Mouse (Mus musculus) adrenal gland, postnatal 14 days (tissue): ENCODE results near the gene Fxyd2. TPM values are rescaled to one million over a fixed set of nuclear protein-coding genes. Genes with fewer than 3 reads are reported as not detected.

Source experiments
- DNase-seq: peaks from one replicate; pipeline ENCODE4 v3.0.0; 2021; ENCODE audit warnings: mixed read lengths
- total RNA-seq: library from RNA; stranded (reverse); gene quantifications from 2 replicates; pipeline ENCODE4 v1.2.3, GENCODE M21; 2021

The Fxyd2 gene
- total RNA-seq, 1 experiment from 2014 or later: 3.0 TPM

DNA sequence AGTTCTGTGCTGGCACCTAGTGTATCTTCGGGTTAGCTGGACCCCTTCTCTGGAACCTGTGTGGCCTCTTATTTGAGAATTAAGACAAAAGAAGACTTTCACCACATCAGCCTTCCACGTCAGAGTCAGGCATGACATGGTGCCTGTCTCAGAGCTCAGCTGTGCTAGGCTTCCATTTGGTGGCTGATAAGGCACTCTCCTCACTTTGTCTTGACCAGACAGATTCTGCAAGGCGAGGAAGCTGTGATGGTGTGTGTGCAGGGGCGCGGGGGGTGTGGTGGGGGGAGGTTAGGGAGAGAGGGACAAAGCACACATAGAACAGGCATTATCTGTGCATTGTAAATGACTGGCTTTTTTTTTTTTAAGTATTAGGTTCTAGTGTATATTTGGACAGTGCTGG is 29.9 kb downstream of the Fxyd2 start:
- DNase-seq: no peak

DNA sequence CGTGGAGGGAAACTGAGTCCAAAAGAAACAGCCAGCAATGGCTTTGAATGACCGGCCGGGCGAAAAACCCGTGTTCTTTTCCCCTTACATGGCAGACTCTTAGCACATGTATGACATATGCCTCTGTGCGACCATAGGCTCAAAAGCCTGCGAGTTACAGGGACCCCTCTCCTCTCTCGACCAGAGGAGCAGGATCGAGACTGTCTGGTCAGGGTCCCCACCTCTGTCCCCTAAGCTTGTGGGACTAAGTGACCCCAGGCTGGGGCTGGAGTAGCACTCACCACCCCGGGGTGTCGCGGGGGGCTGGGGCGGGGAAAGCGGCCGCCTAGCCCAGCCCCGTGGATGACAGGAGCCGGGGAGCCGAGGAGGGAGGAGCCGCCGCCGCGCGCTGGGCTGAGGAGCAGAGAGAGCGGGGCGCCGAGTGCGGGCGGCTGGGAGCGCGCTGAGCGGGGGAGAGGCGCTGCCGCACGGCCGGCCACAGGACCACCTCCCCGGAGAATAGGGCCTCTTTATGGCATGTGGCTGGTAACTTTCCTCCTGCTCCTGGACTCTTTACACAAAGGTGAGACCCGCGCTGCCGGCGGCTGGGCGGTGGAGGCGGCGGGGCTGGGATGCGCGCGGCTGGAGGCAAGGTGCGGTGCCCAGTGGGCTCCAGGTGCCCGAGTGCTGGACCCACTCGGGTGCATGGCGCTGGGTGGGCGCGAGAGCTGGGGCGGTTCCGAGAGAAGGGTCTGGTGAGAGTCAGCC is 30.7 kb downstream of the Fxyd2 start:
- DNase-seq: peak; percentile 28

DNA sequence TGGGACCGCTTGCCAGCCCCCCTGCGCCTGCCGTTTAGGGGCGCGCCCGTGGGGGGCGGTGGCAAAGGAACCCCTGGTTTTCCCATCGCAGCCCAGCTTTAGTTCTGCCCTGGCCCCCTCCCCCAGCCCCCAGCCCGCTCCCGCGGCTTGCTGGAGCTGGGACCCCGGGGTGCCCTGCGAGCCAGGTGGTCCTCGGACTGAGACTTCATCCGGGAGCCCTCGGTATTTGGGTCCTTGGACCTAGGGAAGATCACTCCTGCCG is 31.2 kb downstream of the Fxyd2 start:
- DNase-seq: no peak

- no peak for DNase-seq
These were observed 31.7 kb downstream of the Fxyd2 start for GRCm38 (mm10) chr9:45431150-45431549.

DNA sequence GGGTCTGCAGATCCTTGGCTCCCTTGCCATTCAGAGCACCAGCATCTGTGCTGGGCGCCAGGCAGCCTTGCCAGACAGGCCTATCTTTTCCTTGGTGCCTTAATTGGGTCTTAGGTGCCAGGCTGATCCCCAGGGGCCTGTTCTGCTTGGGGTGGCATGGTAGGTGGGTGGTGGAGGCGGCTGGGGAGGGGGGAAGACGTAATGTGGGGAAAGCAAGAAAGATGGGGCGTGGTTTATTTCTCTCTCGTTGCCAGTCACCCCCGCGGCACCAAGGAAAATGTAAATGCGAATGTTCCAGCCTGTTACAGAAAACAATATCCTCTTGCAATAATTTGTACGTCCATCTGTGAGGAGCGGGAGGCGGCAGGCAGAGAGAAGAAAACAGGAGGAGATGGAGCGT is 33.2 kb downstream of the Fxyd2 start:
- no peak for DNase-seq

DNA sequence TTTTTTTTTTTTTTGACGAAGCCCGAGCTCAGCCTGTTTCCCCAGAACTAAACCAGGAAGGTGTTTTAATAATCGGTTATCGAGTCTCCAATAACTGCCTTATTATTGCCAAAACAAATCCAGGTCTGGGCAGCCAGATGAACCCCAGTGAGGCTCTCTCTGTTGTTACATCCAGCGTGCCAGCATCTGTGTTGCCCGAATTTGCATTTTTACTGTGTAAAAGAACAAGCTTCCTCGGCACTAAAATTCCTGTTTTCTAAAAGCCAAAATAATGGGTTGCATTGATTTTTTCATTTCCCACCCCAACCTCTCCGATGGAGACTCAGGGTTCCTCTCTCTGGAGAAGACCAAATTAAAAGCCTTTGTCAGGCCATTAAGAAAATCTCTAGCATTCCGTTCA is 33.6 kb downstream of the Fxyd2 start:
- DNase-seq: no peak

DNA sequence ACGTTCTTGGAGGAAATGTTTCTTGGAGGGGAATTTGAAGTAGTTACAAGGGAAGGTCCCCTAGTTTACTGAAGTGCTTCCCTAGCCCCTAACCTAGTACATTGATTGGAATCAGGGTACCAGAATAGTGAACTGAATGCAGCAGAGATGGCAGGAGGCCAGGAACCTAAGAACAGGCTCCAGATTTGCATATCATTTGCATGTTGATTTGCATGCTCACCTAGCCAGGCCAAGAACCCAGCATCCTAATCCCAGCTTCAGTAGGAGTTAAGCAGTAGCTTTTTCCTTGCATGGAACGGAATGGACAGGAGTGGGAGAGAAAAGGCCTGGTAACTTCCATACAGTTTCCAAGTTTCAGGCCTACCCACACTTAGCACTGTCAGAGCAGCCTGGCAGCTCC is 34.7 kb downstream of the Fxyd2 start:
- DNase-seq: no peak

DNA sequence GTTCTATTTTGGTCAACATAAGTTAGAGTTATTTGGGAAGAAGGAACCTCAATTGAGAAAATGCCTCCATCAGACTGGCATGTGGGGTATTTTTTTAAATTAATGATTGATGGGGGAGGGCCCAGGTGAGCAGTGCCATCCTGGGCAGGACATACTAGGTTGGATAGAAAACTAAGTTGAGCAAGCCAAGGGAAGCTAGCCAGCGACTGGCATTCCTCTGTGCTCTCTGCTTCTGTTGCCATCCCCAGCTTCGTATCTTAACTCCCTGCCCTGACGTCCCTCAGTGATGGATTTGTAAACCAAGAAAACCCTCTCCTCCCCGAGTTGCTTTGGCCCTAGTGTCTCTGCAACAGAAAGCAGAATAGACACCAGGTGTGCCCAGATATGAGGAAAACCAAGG is 39.6 kb downstream of the Fxyd2 start:
- DNase-seq: no peak

DNA sequence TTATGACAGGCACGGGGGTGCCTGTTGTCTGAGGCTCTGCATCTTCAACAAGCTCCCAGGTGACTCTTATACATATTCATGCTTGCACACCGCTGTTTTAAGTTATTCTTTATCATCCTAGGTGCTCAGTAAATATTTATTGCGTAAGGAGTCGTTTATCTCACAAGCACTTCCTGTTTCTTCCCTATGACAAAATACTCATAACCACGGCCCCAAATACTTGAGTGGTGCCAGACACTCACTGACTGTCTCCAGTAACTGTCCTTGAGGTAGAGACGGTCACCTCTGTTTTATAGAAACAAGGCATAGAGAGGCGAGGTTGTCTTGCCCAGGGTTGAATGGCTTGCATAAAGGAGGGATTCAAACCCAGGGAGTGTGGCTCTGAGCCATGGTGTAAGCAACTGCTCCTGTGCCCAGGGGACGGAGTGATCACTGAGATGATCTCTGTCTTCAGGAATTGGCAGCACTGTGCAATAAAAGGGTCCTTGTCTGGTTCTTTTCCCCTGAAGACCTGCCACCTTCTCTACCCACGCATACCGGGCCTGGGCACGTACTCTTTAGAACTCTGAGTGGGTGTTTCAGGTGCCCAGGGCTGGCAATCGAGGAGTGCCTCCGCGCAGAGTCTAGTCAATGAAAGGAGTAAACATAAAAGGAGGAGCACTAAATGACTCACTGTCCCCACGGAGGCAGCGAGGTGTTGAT is 40.8 kb downstream of the Fxyd2 start:
- no peak for DNase-seq

DNA sequence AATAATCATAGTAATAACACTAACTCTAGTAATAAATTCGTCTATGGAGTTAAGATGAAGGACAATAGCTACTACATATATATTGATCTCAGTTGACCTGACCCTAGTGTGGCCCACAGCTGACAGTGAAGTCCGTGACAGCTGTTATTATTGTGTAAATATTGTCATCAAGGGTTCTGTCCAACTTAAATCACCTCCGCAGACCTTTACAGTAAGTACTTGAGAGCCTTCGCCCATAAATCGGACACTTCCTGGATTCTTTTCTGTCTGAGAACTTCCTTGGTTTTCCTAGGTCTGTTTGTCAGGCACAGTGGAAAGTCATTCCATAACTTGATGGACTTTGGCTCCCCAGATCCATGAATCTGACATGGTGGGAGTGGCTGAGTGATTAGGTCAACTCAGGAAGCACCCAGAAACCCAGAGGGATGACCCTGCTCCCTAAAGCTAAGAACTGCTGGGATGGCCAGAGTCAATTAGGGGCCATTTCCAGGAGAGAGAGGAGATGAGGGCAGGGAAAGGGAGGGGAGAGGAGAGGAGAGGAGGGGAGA is 44.9 kb downstream of the Fxyd2 start:
- DNase-seq: no peak

DNA sequence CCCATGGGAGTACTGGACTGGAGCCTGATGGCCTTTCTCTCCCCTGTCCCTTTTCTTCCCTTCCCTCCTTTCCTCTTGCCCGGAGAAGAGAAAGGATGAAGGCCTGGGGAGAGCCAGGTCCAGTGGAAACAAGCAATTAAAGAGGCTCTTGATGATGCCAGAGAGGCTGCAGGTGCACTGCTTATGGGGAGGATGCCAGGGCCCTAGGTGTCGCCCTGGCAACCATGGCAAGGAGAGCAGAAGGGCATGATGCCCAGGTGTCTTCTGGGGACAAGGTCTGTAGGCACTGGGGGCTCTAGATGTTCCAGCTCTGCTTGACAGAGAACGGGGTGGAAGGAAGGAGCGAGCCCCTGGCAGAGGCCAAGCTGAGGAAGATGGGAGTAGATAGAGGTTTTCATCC is 50.2 kb downstream of the Fxyd2 start:
- no peak for DNase-seq

DNA sequence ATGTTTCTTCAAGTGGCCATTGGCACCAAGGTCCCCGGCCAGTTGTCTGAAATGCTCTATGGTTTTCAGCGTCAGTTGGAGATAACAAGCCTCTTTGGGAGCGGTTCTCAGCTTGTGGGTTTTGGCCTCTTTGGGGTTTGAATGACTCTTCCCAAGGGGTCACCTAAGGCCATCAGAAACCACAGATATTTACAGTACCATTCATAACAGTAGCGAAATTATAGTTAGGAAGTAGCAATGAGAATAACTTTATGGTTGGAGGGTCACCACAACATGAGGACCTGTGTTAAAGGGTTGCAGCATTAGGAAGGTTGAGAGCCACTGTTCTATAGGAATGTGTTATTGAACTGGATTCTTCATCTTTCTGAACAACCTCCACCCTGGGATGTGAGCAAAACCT is 51.9 kb downstream of the Fxyd2 start:
- DNase-seq: no peak

DNA sequence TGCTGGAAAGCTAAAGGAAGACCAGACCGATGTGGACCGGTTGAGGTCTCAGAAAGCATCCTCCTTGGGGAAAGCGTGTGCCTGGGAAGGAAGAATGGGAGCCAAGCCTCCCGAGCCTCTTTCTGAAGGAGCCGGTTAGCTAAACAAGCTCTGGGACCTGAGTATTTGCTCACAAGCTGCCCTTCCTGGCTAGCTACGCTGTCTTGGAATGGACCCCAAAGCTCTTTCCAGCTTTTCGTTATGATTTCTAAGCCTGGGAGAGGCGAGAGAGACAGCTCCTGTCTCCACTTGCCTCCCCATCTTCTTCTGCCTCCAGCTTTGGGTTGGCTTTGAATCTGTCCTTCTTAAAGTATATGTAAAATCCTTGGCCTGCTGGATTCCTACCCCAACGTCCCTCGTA is 54.6 kb downstream of the Fxyd2 start:
- DNase-seq: no peak

DNA sequence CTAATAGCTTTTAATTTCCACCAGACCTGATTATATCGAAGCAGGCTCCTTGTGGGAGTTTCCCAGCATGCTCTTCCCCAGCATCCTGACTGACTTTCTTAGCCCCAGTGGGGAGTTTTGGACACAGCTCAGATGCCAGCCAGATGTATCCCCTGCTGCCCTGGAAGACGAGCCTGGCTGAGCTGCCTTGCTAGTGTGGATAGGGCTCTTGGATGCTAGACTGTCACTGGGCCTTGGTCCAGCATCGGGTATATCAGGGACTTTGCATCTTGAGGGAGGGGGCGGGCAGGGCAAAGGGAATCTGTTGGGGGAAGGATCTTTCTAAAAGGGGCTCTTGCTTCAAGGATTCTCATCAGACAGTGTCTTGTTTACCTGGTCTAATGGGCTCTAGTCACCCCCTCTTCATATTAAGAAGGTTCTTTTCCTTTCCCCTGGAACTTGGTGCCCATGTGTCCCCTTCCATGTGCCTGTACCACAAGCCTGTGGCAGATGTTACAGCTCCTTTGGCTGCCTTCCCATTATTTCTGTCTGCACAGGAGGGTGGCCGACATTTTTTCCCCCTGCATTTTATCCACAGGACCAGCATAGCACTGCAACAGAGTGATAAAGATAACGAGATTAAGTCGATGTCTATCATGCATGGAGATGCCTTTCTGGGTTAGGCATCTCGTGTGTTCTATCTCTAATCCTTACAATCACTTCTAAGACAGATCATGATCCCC is 55.6 kb downstream of the Fxyd2 start:
- DNase-seq: no peak

DNA sequence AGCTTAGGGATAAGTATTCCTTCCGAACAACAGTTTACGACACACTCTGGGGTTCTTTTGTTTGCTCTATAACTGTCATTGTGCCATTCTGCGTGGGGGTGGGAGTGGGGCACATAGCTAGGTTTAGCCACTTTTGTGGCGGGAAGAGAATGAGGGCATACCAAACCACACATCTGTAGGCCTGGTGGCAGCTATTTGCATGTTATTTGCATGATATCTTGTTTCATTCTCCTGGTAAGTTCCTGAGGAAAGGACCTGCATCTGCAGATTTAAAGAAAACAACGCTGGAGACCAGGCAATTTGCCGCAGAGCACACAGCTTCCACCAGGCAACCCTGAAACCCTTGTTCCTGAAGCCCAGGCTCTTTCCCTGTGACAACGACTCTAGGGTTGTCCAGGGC is 57.7 kb downstream of the Fxyd2 start:
- DNase-seq: no peak

- no peak for DNase-seq
These were observed 58.9 kb downstream of the Fxyd2 start for GRCm38 (mm10) chr9:45458363-45458762.

Other genes with a start within 250 kb of the Fxyd2 start
- not detected in 2 replicates for gene BC049352, start 217.7 kb upstream of the Fxyd2 start, total RNA-seq
- not detected in 2 replicates for gene Tmprss4, start 195.6 kb upstream of the Fxyd2 start, total RNA-seq
- 1.6 and 4.4 TPM in 2 replicates for gene Il10ra, start 130.5 kb upstream of the Fxyd2 start, total RNA-seq
- gene Tmprss13, start 80.6 kb upstream of the Fxyd2 start, total RNA-seq: 0.15 TPM in 1 of 2 replicates, not detected in the other
- 110 and 140 TPM in 2 replicates for gene Fxyd6, start 29.5 kb upstream of the Fxyd2 start, total RNA-seq
- 0.78 and 1.4 TPM in 2 replicates for gene Dscaml1, start 27.0 kb downstream of the Fxyd2 start, total RNA-seq